Mouse (Mus musculus): Measurements from ENCODE around the gene Col5a1. TPM values are rescaled to one million over a fixed set of nuclear protein-coding genes. Genes with fewer than 3 reads are reported as not detected.

Gene Col5a1
- polyA plus RNA-seq, 1 experiment from 2014 or later: 124 TPM

- DNase-seq (ENCODE audit: low spot score): no peak
- no peak overlapping the region for H3K9ac ChIP-seq (ENCODE audit: low read length)
- no peaks in the 10 kb centered on the region for H3K9me3 ChIP-seq (ENCODE audit: control insufficient read depth, low read length)
- no peak overlapping the region for H3K4me2 ChIP-seq (ENCODE audit: low read length)
- H3K27me3 ChIP-seq (replicated peaks; ENCODE audit: control insufficient read depth, insufficient read depth, low read length): no peaks in the 10 kb centered on the region
- peaks cover 80% of the 10 kb centered on the region for H3K36me3 ChIP-seq (ENCODE audit: control insufficient read depth, insufficient read depth, low read length)
- no peak overlapping the region for H3K27ac ChIP-seq (ENCODE audit: low read depth)
- 48% methylated on average over 3 of the region's 3 CpGs for WGBS
- H3K4me3 ChIP-seq (ENCODE audit: low read depth, low read length): no peak overlapping the region
- no peaks in the 10 kb centered on the region for H3K4me1 ChIP-seq (replicated peaks; ENCODE audit: control insufficient read depth, insufficient read depth, low read length)
- no peak for ATAC-seq (replicated peaks; ENCODE audit: low FRiP score, low TSS enrichment, low read depth)
These were observed 89.6 kb downstream of the Col5a1 start for GRCm38 (mm10) chr2:27975786-27976185.

DNA sequence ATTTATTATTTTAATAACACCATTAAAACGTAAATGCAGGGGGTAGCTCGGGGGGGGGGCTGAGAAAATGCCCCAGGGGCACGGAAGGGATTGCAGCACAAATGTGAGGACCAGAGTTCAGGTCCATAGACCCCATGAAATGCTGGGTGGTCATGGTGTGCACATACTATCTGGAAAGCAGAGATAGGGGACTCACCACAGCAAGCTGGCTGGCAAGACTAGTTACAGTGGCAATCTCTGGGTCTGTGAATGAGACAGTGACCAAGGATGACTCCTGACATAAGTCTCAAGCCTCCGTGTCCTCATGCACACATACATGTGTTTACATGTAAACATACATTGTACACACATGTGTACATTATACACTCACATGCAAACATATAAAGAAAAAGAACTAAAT is 90.3 kb downstream of the Col5a1 start:
- 84% methylated on average over 4 of the region's 4 CpGs for WGBS
- Histone ChIP-seq H3K4me1 (replicated peaks; ENCODE audit: control insufficient read depth, insufficient read depth, low read length) (no peaks in the 10 kb centered on the region), H3K27ac (ENCODE audit: low read depth) (no peak overlapping the region), H3K36me3 (ENCODE audit: control insufficient read depth, insufficient read depth, low read length) (peaks cover 83% of the 10 kb centered on the region), H3K9me3 (ENCODE audit: control insufficient read depth, low read length) (no peaks in the 10 kb centered on the region), H3K4me3 (ENCODE audit: low read depth, low read length) (no peak overlapping the region), H3K27me3 (replicated peaks; ENCODE audit: control insufficient read depth, insufficient read depth, low read length) (no peaks in the 10 kb centered on the region), H3K4me2 (ENCODE audit: low read length) (no peak overlapping the region), H3K9ac (ENCODE audit: low read length) (no peak overlapping the region)
- DNase-seq (ENCODE audit: low spot score): no peak
- ATAC-seq (replicated peaks; ENCODE audit: low FRiP score, low TSS enrichment, low read depth): no peak

DNA sequence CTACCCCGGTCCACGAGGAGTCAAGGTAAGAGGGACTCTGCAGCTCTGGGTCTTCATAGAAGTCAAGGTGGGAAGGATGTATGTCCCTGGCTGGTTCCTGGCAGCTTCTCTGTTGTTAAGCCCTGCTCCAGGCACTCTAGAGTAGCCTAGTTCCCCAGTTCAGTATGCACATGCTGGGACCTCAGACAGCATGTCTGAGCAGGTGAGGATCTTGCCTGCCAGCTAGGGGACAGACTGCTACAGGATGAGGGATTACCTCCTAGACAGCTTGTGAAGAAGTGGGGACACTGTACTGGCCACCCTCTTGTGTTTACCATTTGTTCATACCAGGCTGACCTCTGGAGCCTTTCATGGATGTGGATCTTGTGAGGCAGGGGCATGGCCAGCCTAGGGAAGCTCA is 94.8 kb downstream of the Col5a1 start:
- Histone ChIP-seq H3K4me3 (ENCODE audit: low read depth, low read length) (no peak overlapping the region), H3K4me1 (replicated peaks; ENCODE audit: control insufficient read depth, insufficient read depth, low read length) (no peaks in the 10 kb centered on the region), H3K9ac (ENCODE audit: low read length) (no peak overlapping the region), H3K36me3 (ENCODE audit: control insufficient read depth, insufficient read depth, low read length) (peaks cover 68% of the 10 kb centered on the region), H3K4me2 (ENCODE audit: low read length) (no peak overlapping the region), H3K9me3 (ENCODE audit: control insufficient read depth, low read length) (no peaks in the 10 kb centered on the region), H3K27ac (ENCODE audit: low read depth) (no peak overlapping the region), H3K27me3 (replicated peaks; ENCODE audit: control insufficient read depth, insufficient read depth, low read length) (no peaks in the 10 kb centered on the region)
- DNase-seq (ENCODE audit: low spot score) (no peak), ATAC-seq (replicated peaks; ENCODE audit: low FRiP score, low TSS enrichment, low read depth) (no peak)
- 90% methylated on average over 2 of the region's 2 CpGs for WGBS

DNA sequence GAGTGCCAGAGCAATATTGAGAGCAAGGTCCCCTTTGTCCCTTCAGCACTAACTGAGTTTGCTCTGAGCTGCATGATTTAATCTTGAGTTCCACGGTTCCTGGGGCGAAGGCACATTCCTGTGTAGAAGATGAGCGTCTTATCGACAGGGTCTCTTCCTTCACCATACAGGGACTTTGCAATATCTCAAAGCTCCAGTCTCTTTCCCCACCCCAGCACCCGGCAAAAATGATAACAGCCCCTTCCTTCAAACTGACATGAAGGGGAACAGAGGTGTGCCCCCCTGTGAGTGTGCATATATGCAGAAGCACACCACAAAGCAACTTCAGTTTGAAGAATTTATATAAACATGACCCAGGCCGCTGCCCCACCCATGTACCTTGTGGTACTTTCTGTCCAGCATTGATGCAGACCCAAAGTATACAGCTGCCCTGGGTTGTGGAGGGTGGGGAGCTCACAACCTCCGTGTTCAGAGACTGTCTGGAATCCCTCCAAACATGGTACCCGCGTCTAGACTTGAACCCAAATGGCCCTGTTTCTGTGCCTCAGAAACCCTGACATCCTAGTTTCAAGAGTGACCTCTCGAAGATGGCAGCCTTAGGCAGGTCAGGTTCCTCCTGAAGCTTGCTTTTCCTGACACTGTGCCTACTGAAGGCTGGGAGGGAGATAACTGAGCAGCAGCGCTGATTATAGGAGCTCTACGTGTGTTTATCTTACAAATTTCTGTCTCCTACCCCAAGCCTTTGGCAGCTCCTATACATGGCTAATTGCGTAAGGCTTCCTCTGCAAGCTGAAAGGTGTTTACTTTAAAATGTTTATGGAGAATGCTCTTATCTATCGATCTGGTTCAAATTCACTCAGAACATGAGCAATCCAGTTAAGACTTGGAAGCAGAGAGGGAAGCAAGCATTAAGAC is 95.7 kb downstream of the Col5a1 start:
- Histone ChIP-seq H3K4me2 (ENCODE audit: low read length) (no peak overlapping the region), H3K9ac (ENCODE audit: low read length) (no peak overlapping the region), H3K4me1 (replicated peaks; ENCODE audit: control insufficient read depth, insufficient read depth, low read length) (no peaks in the 10 kb centered on the region), H3K27ac (ENCODE audit: low read depth) (no peak overlapping the region; the same call in 1 of the 2 replicates), H3K27me3 (replicated peaks; ENCODE audit: control insufficient read depth, insufficient read depth, low read length) (no peaks in the 10 kb centered on the region), H3K4me3 (ENCODE audit: low read depth, low read length) (no peak overlapping the region), H3K36me3 (ENCODE audit: control insufficient read depth, insufficient read depth, low read length) (peaks cover 71% of the 10 kb centered on the region), H3K9me3 (ENCODE audit: control insufficient read depth, low read length) (no peaks in the 10 kb centered on the region)
- no peak for ATAC-seq (replicated peaks; ENCODE audit: low FRiP score, low TSS enrichment, low read depth)
- no peak for DNase-seq (ENCODE audit: low spot score)
- 42% methylated on average over 14 of the region's 14 CpGs for WGBS

GRCm38 (mm10) chr2:27983093-27983492 is 96.9 kb downstream of the Col5a1 start:
- H3K4me1 ChIP-seq (replicated peaks; ENCODE audit: control insufficient read depth, insufficient read depth, low read length): no peaks in the 10 kb centered on the region
- no peak overlapping the region for H3K27ac ChIP-seq (ENCODE audit: low read depth)
- H3K4me2 ChIP-seq (ENCODE audit: low read length): no peak overlapping the region
- DNase-seq (ENCODE audit: low spot score) (no peak), ATAC-seq (replicated peaks; ENCODE audit: low FRiP score, low TSS enrichment, low read depth) (no peak)
- no peak overlapping the region for H3K9ac ChIP-seq (ENCODE audit: low read length)
- no peak overlapping the region for H3K4me3 ChIP-seq (ENCODE audit: low read depth, low read length)
- no peaks in the 10 kb centered on the region for H3K9me3 ChIP-seq (ENCODE audit: control insufficient read depth, low read length)
- H3K36me3 ChIP-seq (ENCODE audit: control insufficient read depth, insufficient read depth, low read length): peaks cover 72% of the 10 kb centered on the region
- H3K27me3 ChIP-seq (replicated peaks; ENCODE audit: control insufficient read depth, insufficient read depth, low read length): no peaks in the 10 kb centered on the region

DNA sequence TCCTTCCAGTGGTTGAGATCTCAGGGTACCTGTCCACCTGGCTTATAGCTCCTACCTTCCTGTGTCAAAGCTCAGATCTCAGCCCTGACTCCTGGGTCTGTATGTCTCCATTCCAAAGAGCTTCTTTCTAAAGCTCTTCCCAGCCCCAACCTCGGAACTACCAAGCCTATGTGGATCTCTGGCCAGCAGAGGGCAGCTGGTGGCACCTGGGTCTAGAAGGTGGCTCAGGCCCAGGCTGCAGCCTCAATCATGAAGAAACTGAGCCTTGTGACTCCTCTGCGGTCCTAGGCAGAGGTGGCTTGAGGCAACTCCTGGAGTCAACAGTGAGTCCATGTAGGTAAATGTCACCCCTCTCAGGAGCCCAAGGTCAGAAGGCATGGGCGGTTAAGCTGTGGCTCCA is 97.7 kb downstream of the Col5a1 start:
- H3K27ac ChIP-seq (ENCODE audit: low read depth): no peak overlapping the region

DNA sequence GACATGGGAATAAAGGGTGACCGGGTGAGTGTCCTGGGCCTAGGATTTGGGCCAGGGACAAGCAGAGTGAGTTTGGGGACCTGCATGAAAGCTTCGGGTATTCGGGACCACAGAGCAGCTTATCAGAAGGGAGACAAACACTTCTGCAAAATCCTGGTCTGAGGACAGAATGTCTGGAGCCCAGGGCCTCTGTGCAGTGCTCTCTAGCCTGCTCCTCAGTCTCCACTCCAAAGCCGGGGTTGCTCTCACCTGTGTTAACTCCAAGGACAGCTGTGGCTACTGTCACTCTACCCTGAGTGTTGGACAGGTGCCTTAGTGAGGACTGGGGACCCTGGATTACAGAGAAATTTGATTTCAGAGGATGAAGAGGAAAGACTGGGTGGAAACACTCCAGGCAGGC is 100.5 kb downstream of the Col5a1 start:
- H3K4me1 ChIP-seq (replicated peaks; ENCODE audit: control insufficient read depth, insufficient read depth, low read length): no peaks in the 10 kb centered on the region
- 82% methylated on average over 4 of the region's 4 CpGs for WGBS
- no peaks in the 10 kb centered on the region for H3K9me3 ChIP-seq (ENCODE audit: control insufficient read depth, low read length)
- no peak for ATAC-seq (replicated peaks; ENCODE audit: low FRiP score, low TSS enrichment, low read depth)
- no peak for DNase-seq (ENCODE audit: low spot score)
- peaks cover 79% of the 10 kb centered on the region for H3K36me3 ChIP-seq (ENCODE audit: control insufficient read depth, insufficient read depth, low read length)
- H3K4me2 ChIP-seq (ENCODE audit: low read length): no peak overlapping the region
- no peak overlapping the region for H3K9ac ChIP-seq (ENCODE audit: low read length)
- H3K27me3 ChIP-seq (replicated peaks; ENCODE audit: control insufficient read depth, insufficient read depth, low read length): no peaks in the 10 kb centered on the region
- H3K4me3 ChIP-seq (ENCODE audit: low read depth, low read length): no peak overlapping the region
- H3K27ac ChIP-seq (ENCODE audit: low read depth): no peak overlapping the region

More for the DNA sequence above, 97.7 kb downstream of the Col5a1 start:
- peaks cover 78% of the 10 kb centered on the region for H3K36me3 ChIP-seq (ENCODE audit: control insufficient read depth, insufficient read depth, low read length)
- no peak for ATAC-seq (replicated peaks; ENCODE audit: low FRiP score, low TSS enrichment, low read depth)
- H3K4me1 ChIP-seq (replicated peaks; ENCODE audit: control insufficient read depth, insufficient read depth, low read length): no peaks in the 10 kb centered on the region
- no peaks in the 10 kb centered on the region for H3K27me3 ChIP-seq (replicated peaks; ENCODE audit: control insufficient read depth, insufficient read depth, low read length)
- H3K9me3 ChIP-seq (ENCODE audit: control insufficient read depth, low read length): no peaks in the 10 kb centered on the region
- no peak overlapping the region for H3K4me2 ChIP-seq (ENCODE audit: low read length)
- no peak overlapping the region for H3K4me3 ChIP-seq (ENCODE audit: low read depth, low read length)
- no peak overlapping the region for H3K9ac ChIP-seq (ENCODE audit: low read length)
- DNase-seq (ENCODE audit: low spot score): no peak
- WGBS: 47% methylated on average over 3 of the region's 3 CpGs

- H3K27ac ChIP-seq (ENCODE audit: low read depth): no peak overlapping the region
- no peak overlapping the region for H3K4me3 ChIP-seq (ENCODE audit: low read depth, low read length)
- ATAC-seq (replicated peaks; ENCODE audit: low FRiP score, low TSS enrichment, low read depth) (no peak), DNase-seq (ENCODE audit: low spot score) (no peak)
- H3K9ac ChIP-seq (ENCODE audit: low read length): no peak overlapping the region
- no peaks in the 10 kb centered on the region for H3K9me3 ChIP-seq (ENCODE audit: control insufficient read depth, low read length)
- no peaks in the 10 kb centered on the region for H3K4me1 ChIP-seq (replicated peaks; ENCODE audit: control insufficient read depth, insufficient read depth, low read length)
- H3K36me3 ChIP-seq (ENCODE audit: control insufficient read depth, insufficient read depth, low read length): peaks cover 93% of the 10 kb centered on the region
- no peaks in the 10 kb centered on the region for H3K27me3 ChIP-seq (replicated peaks; ENCODE audit: control insufficient read depth, insufficient read depth, low read length)
- H3K4me2 ChIP-seq (ENCODE audit: low read length): no peak overlapping the region
- 89% methylated on average over 13 of the region's 13 CpGs for WGBS
These were observed 104.4 kb downstream of the Col5a1 start for GRCm38 (mm10) chr2:27990430-27991211.
